Mouse (Mus musculus) ES-Bruce4 (cell line): ENCODE results near the gene Atg2a. TPM values are rescaled to one million over a fixed set of nuclear protein-coding genes. Genes with fewer than 3 reads are reported as not detected.

Source experiments
- H3K27ac ChIP-seq: 2 replicates; pipeline ENCODE4 v1.5.1; 2012; ENCODE audit warnings: low read length, inconsistent platforms; ENCODE audit not compliant: insufficient read depth
- H3K27me3 ChIP-seq: 2 replicates; pipeline ENCODE4 v1.6.1; 2012; ENCODE audit warnings: mild to moderate bottlenecking, low read length, inconsistent platforms; ENCODE audit not compliant: control insufficient read depth, poor library complexity, insufficient read depth, severe bottlenecking
- H3K36me3 ChIP-seq: 2 replicates; pipeline ENCODE4 v1.6.1; 2012; ENCODE audit warnings: inconsistent platforms, mild to moderate bottlenecking, low read length, moderate library complexity; ENCODE audit not compliant: control insufficient read depth, poor library complexity, insufficient read depth, severe bottlenecking
- H3K4me1 ChIP-seq: one replicate; pipeline ENCODE4 v1.8.1; 2011; ENCODE audit warnings: low read length; ENCODE audit not compliant: control insufficient read depth, insufficient read depth
- H3K4me3 ChIP-seq: 2 replicates; pipeline ENCODE4 v1.5.1; 2011; ENCODE audit warnings: low read depth, mild to moderate bottlenecking, low read length
- H3K9ac ChIP-seq: 2 replicates; pipeline ENCODE4 v1.6.1; 2012; ENCODE audit warnings: low read depth, mild to moderate bottlenecking, inconsistent platforms; ENCODE audit not compliant: poor library complexity, severe bottlenecking
- H3K9me3 ChIP-seq: replicated peaks from 2 replicates; pipeline ENCODE4 v1.6.1; 2012; ENCODE audit warnings: mild to moderate bottlenecking, low read length, inconsistent platforms; ENCODE audit not compliant: control insufficient read depth, poor library complexity, insufficient read depth, severe bottlenecking
- CTCF ChIP-seq: IDR thresholded peaks from one replicate; pipeline ENCODE4 v1.8.1; 2011; ENCODE audit warnings: low read depth, low read length
- EP300 ChIP-seq: IDR thresholded peaks from 2 replicates; pipeline ENCODE4 v1.6.1; 2011; ENCODE audit warnings: low read depth, low read length; ENCODE audit not compliant: insufficient read depth
- POLR2A ChIP-seq: IDR thresholded peaks from one replicate; pipeline ENCODE4 v1.8.1; 2011; ENCODE audit warnings: low read length; ENCODE audit not compliant: insufficient read depth
- polyA plus RNA-seq: library from polyadenylated mRNA; stranded (reverse); fragments of >200 nt; gene quantifications from 2 replicates; pipeline ENCODE4 v1.2.4, GENCODE M21; 2011; ENCODE audit warnings: low read depth; ENCODE audit not compliant: missing spikeins, insufficient read depth, insufficient read length

The Atg2a gene
- polyA plus RNA-seq, 1 experiment, result 10.9 TPM

DNA sequence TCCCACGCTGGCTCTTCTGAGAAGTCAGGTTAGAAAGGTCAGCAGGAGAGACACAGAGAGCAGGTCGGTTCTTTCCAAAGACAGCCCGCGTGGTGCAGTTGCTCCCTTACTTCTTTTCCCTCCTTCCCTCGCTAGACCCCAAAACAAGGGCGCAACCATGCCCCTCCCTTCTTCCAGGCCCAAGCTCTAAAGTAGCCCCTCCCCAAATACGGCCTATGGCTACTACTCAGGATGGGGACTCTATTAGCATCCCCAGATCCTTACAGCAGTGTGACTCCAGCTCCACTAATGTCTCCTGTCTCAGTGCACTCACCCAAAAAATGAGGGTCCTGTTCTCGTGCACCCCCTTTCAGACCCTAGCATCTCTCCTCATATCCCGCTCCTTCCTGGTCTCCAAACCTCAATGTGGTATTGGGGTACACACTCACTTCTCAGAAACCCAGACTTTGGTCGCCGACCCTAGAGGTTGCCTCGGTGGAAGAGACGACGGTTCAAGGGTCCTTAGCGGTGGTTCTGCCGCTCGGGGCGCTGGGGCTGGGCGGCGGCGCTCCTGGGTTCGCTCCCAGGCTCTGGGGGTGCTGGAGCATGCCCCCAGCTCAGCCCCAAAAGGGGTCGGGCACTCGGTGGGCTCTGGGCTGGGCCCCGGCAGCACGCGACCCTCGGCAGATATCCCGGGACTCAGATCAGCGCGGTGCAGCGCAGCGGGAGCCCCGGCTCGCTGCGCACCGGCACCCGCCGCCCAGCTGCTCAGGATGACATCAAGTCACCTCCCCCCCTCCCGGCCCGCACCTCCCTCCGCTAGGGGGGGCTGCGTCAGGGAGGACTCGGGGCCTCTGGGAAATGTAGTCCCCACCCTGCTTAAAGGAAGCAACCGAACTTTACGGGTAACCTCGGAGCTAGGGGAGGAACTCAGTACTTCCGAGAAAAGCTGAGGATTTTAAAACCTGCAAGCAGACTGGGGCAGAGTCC is 6.1 kb upstream of the Atg2a start, which contains the start of gene Ppp2r5b:
TSS of gene Ppp2r5b (minus strand) at position 789 of the 969 bp plus-strand sequence.
- H3K36me3 ChIP-seq, result no peaks in the 10 kb centered on the region
- TF ChIP-seq EP300 (no peak), CTCF (peak; percentile 38), POLR2A (no peak)
- H3K27ac ChIP-seq, result peak within 1 kb of the TSS; percentile 68
- peaks cover 5% of the 10 kb centered on the region for H3K4me1 ChIP-seq
- H3K9ac ChIP-seq, result peak within 1 kb of the TSS; percentile 45
- H3K9me3 ChIP-seq, result no peaks in the 10 kb centered on the region
- peak within 1 kb of the TSS; percentile 76 for H3K4me3 ChIP-seq
- no peaks in the 10 kb centered on the region for H3K27me3 ChIP-seq

DNA sequence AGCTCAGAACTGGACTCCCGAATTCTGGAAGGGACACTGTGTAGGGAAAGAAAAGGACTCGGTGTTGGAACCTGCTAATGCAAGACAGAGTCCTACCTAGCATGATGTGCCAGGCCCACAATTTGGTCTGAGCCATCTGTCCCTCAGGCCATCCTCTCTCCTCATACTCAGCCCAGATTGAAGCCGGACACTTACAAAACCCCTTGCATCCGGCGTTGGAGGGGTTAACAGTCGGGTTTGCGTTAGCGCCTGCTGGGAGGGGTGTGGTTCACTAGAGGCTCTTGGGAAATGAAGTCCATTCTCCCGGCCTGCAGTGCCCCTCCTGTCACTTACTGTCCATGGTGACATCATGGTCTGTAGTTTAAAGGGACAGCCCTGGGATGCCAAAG is 5.4 kb upstream of the Atg2a start:
- TF ChIP-seq EP300 (no peak), CTCF (no peak), POLR2A (no peak)
- H3K4me1 ChIP-seq, result peaks cover 5% of the 10 kb centered on the region
- peak overlapping the region; percentile 76 for H3K4me3 ChIP-seq
- H3K36me3 ChIP-seq, result no peaks in the 10 kb centered on the region
- H3K27me3 ChIP-seq, result no peaks in the 10 kb centered on the region
- H3K9ac ChIP-seq, result peak overlapping the region; percentile 45
- H3K27ac ChIP-seq, result peak overlapping the region; percentile 68
- no peaks in the 10 kb centered on the region for H3K9me3 ChIP-seq

DNA sequence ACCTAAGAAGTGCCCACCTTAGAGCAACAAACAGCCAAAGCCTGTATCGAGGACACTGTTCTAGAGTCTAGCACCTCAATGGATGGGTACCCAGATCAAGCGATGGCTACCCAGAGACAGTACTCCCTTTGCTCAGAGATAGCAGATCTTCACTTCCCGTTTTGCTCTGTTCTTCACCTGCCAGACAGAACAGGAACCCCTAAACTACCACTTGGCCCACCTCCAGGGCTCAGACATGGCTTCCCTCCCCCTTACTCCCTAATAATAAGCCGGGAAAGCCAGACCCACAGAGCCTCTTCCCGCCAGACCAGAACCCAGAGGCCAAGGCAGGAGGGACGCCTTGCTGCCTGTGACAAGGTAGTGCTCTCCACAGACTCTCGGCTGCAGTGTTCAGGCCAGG is 4.6 kb upstream of the Atg2a start:
- TF ChIP-seq CTCF (no peak), EP300 (no peak), POLR2A (no peak)
- Histone ChIP-seq H3K9ac (no peak overlapping the region), H3K27me3 (no peaks in the 10 kb centered on the region), H3K4me3 (no peak overlapping the region), H3K9me3 (no peaks in the 10 kb centered on the region), H3K4me1 (peaks cover 5% of the 10 kb centered on the region), H3K36me3 (no peaks in the 10 kb centered on the region), H3K27ac (no peak overlapping the region)

GRCm38 (mm10) chr19:6238740-6239139 is 2.7 kb upstream of the Atg2a start:
- Histone ChIP-seq H3K36me3 (no peaks in the 10 kb centered on the region), H3K9me3 (no peaks in the 10 kb centered on the region)
- TF ChIP-seq POLR2A (no peak), EP300 (no peak), CTCF (no peak)

DNA sequence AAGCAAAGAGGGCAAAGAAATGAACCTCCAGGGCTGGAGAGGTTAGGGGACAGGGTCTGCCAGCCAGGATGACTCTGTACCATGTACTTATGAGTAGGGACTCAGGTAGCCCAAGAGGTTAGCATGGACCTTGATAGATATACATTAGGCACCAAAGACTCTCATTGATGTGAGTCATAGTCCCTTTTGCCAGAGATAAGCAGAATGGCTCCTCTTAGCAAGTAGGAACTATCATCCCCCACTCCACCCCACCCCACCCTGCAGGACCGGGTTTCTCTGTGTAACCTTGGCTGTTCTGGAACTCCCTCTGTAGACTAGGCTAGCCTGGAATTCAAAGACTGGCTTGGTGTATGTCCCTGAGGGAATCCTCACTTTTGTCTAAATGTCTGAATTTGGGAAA is 1.3 kb upstream of the Atg2a start:
- TF ChIP-seq POLR2A (no peak), EP300 (no peak), CTCF (no peak)
- Histone ChIP-seq H3K27ac (peak overlapping the region; percentile 90), H3K4me3 (no peak overlapping the region), H3K4me1 (peaks cover 5% of the 10 kb centered on the region), H3K9ac (no peak overlapping the region), H3K9me3 (no peaks in the 10 kb centered on the region), H3K27me3 (no peaks in the 10 kb centered on the region), H3K36me3 (no peaks in the 10 kb centered on the region; the same call in 1 of the 2 replicates)

More at GRCm38 (mm10) chr19:6238740-6239139, 2.7 kb upstream of the Atg2a start:
- Histone ChIP-seq H3K9ac (no peak overlapping the region), H3K4me3 (no peak overlapping the region), H3K27ac (peak overlapping the region; percentile 90), H3K27me3 (no peaks in the 10 kb centered on the region), H3K4me1 (peaks cover 5% of the 10 kb centered on the region)

DNA sequence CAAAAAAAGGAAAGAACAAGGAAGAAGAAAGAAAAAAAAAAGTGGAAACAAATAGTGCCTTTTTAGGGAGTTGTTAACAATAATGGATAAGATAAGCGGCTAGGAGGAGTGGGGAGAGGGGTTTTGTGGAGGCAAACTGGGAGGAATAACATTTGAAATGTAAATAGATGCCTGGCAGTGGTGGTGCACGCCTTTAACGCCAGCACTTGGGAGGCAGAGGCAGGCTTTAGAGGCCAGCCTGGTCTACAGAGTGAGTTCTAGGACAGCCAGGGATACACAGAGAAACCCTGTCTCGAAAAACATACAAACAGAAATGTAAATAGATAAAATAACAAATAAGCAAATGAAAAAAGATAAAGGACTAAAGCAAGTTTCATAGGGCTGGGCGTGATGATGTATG is 743 bp upstream of the Atg2a start:
- Histone ChIP-seq H3K4me3 (0 out of 2 replicates have a peak overlapping the region, but pooled peaks have one; percentile 21), H3K36me3 (no peaks in the 10 kb centered on the region; the same call in 1 of the 2 replicates), H3K9me3 (no peaks in the 10 kb centered on the region), H3K4me1 (peaks cover 5% of the 10 kb centered on the region), H3K9ac (peak overlapping the region; percentile 53), H3K27me3 (no peaks in the 10 kb centered on the region), H3K27ac (peak overlapping the region; percentile 90)
- TF ChIP-seq EP300 (no peak), POLR2A (no peak), CTCF (no peak)
